Mouse (Mus musculus) ES-E14 (cell line): Measurements from ENCODE around the gene Commd6. TPM values are rescaled to one million over a fixed set of nuclear protein-coding genes. Genes with fewer than 3 reads are reported as not detected.
"Not testable (repeated sequence)": the region's sequence is repeated elsewhere in the genome, so short reads cannot be mapped to it uniquely, and the experiment has no call there.

Experiments
- DNase-seq: peaks from one replicate; pipeline ENCODE4 v3.0.0-alpha.2; 2013; ENCODE audit warnings: low read depth, low spot score
- H3K27ac ChIP-seq: 2 replicates; pipeline ENCODE4 v1.5.1; 2012; ENCODE audit warnings: low read depth, mild to moderate bottlenecking, low read length, moderate library complexity, mixed read lengths; ENCODE audit not compliant: poor library complexity, insufficient read depth, severe bottlenecking
- H3K36me3 ChIP-seq: 2 replicates; pipeline ENCODE4 v1.6.1; 2012; ENCODE audit warnings: mild to moderate bottlenecking, low read length, moderate library complexity, mixed read lengths; ENCODE audit not compliant: control insufficient read depth, poor library complexity, insufficient read depth, severe bottlenecking
- H3K4me1 ChIP-seq, 2 experiments: fragments of 150-350 bp in 1 of 2; sonication (generic) in 1 of 2; 2 replicates each; pipeline ENCODE4 v1.6.1; 2012; ENCODE audit warnings: low read length in 2 of 2, mild to moderate bottlenecking in 1 of 2, mixed read lengths in 1 of 2; ENCODE audit not compliant: control insufficient read depth in 2 of 2, insufficient read depth in 2 of 2, poor library complexity in 1 of 2
- H3K4me3 ChIP-seq, 2 experiments: fragments of 150-350 bp in 1 of 2; sonication (generic) in 1 of 2; 2 replicates each; pipeline ENCODE4 v1.5.1; 2012; ENCODE audit warnings: low read length in 2 of 2, low read depth in 1 of 2, mild to moderate bottlenecking in 1 of 2, mixed read lengths in 1 of 2; ENCODE audit not compliant: insufficient read depth in 1 of 2, poor library complexity in 1 of 2, severe bottlenecking in 1 of 2
- H3K9ac ChIP-seq: 2 replicates; pipeline ENCODE4 v1.6.1; 2012; ENCODE audit warnings: low read depth, mild to moderate bottlenecking, low read length, mixed read lengths; ENCODE audit not compliant: poor library complexity, insufficient read depth, severe bottlenecking
- H3K9me3 ChIP-seq: fragments of 150-350 bp; sonication (generic); 2 replicates; pipeline ENCODE4 v1.6.1; 2012; ENCODE audit warnings: low read depth, mild to moderate bottlenecking, low read length; ENCODE audit not compliant: control insufficient read depth, insufficient read depth
- CHD2 ChIP-seq: IDR thresholded peaks from 2 replicates; pipeline ENCODE4 v1.6.1; 2014; ENCODE audit warnings: mild to moderate bottlenecking, low read depth, low read length, inconsistent platforms
- HCFC1 ChIP-seq: IDR thresholded peaks from 2 replicates; pipeline ENCODE4 v1.6.1; 2012; ENCODE audit warnings: low read length, inconsistent platforms, borderline replicate concordance; ENCODE audit not compliant: insufficient read depth
- MAFK ChIP-seq: IDR thresholded peaks from 2 replicates; pipeline ENCODE4 v1.6.1; 2014; ENCODE audit warnings: mild to moderate bottlenecking, low read depth, low read length, inconsistent platforms; ENCODE audit not compliant: insufficient read depth
- ZC3H11A ChIP-seq: IDR thresholded peaks from 2 replicates; pipeline ENCODE4 v1.6.1; 2012; ENCODE audit warnings: low read depth, mild to moderate bottlenecking, inconsistent platforms, low read length, borderline replicate concordance
- ZNF384 ChIP-seq: IDR thresholded peaks from 2 replicates; pipeline ENCODE4 v1.6.1; 2012; ENCODE audit warnings: low read depth, low read length, inconsistent platforms
- in situ Hi-C, 2 experiments: fragments of 600-800 bp; cut with MboI; formaldehyde crosslinking; loops; one replicate each; pipeline ENCODE4 v1.15.1; 2025; ENCODE audit warnings: low sequenced_read_pairs in 2 of 2, inconsistent platforms in 1 of 2; ENCODE audit not compliant: unreplicated experiment in 2 of 2
- total RNA-seq: library from RNA; depleted of rRNA; stranded (reverse); fragments of 300-350 nt; gene quantifications from 2 replicates; pipeline ENCODE4 v1.2.3, GENCODE M21; 2012; rRNA removed

The Commd6 gene
- total RNA-seq, 1 experiment = 19.1 TPM

DNA sequence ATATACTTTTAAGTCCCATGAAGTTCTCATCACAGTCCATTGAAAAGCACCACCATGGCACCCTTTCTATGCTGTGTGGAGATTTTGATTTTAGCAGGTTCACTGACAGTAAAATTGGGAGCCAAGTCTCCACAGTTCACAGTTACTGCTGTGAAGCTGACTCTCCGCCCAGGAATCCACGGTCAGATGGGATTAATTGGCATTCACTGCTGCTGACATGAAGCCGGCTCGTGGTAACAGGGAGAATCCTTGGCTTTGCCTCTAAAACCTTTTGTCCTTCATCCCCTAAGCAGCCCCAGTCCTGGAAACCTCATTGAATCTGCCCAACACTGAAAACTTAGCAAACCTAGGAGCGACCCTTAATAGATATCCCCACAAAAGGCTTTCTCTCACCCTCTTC lies 49.4 kb downstream of the Commd6 start:
- in situ Hi-C loops = no loop called here
- no peaks in the 10 kb centered on the region for H3K36me3 ChIP-seq
- TF ChIP-seq ZC3H11A (no peak), HCFC1 (no peak), CHD2 (no peak), ZNF384 (no peak), MAFK (no peak)
- no peaks in the 10 kb centered on the region for H3K9me3 ChIP-seq
- H3K27ac ChIP-seq = no peak overlapping the region
- no peaks in the 10 kb centered on the region for H3K4me1 ChIP-seq
- H3K4me3 ChIP-seq = no peak overlapping the region
- H3K9ac ChIP-seq = no peak overlapping the region
- DNase-seq = no peak

DNA sequence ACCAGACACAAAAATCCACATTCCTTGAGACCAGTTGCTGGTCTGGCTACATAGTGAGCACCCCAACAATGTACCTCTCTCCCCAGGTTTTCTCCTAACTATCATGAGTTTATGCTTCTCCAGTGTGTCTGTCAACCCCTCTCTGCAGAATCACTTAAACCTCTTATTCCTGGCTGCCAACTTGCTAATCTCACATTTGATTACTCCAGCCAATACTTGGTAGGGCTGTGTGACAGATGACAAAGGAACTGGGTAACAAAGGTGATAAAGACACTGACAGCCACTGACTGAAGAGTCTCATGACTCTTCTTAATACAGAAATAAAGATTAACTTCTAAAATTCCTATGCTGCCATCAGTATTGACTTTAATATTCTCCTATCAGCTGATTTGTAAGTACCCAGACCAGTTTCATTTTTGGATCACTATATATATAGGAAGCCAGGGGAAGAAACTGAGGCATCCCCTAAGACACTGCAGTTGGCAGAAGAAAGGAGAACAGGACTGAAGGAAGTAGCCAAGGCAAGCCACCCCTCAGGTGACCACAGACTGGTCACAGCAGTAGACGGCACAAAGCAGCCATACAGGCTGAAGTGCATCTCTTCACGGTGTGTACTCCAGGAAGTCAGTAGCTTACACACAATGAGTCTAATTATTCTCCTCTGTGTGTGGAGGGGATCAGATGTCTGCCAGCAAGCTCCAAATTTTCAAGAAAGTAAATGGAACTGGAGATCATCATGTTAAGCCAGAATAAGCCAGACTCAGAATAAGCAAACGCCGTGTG lies 52.1 kb downstream of the Commd6 start:
- in situ Hi-C loops, H3K4me1 ChIP-seq, H3K9ac ChIP-seq, H3K27ac ChIP-seq, DNase-seq, H3K9me3 ChIP-seq, H3K36me3 ChIP-seq, H3K4me3 ChIP-seq: not testable (repeated sequence)

DNA sequence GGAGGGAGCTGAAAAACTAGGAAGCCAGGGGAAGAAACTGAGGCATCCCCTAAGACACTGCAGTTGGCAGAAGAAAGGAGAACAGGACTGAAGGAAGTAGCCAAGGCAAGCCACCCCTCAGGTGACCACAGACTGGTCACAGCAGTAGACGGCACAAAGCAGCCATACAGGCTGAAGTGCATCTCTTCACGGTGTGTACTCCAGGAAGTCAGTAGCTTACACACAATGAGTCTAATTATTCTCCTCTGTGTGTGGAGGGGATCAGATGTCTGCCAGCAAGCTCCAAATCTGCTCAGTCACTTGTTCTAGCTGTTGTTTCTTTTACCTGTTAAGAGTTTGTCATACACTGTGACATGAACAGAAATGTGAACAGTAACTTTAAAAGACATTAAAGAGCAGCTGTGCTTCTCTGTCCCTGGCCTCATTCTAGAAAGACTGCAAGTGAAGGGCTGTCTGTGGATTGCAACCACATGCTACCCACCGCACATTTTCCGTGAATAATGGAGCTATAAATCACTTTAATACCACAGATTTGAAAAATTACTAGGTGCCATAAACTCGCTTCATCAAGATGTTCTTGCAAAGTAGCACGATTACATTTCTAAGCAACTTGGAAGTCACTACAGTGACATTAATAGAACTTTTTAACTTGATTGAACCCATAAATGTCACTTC lies 53.0 kb downstream of the Commd6 start:
- DNase-seq, H3K4me1 ChIP-seq, H3K9ac ChIP-seq, H3K9me3 ChIP-seq, H3K4me3 ChIP-seq, H3K27ac ChIP-seq, in situ Hi-C loops, H3K36me3 ChIP-seq: not testable (repeated sequence)

GRCm38 (mm10) chr14:101586096-101586495 lies 54.4 kb downstream of the Commd6 start:
- H3K27ac ChIP-seq = no peak overlapping the region
- no peaks in the 10 kb centered on the region for H3K36me3 ChIP-seq
- no peak for DNase-seq
- H3K9ac ChIP-seq = no peak overlapping the region
- no peaks in the 10 kb centered on the region for H3K4me1 ChIP-seq
- no peak for TF ChIP-seq MAFK
- no peak for TF ChIP-seq CHD2
- TF ChIP-seq ZNF384 = no peak
- TF ChIP-seq ZC3H11A = no peak
- no peak overlapping the region for H3K4me3 ChIP-seq
- in situ Hi-C loops = no loop called here
- no peaks in the 10 kb centered on the region for H3K9me3 ChIP-seq

Other genes with a start within 250 kb of the Commd6 start
- gene Tbc1d4, start 31.5 kb downstream of the Commd6 start, total RNA-seq = 1.1 and 1.8 TPM in 2 replicates
- gene Uchl3, start 13.3 kb upstream of the Commd6 start, total RNA-seq = 64.2 and 82.2 TPM in 2 replicates
- 0.62 and 0.74 TPM in 2 replicates for gene Gm9922, start 89.1 kb upstream of the Commd6 start, total RNA-seq
- gene Lmo7, start 89.3 kb upstream of the Commd6 start, total RNA-seq = 19.4 and 23.1 TPM in 2 replicates